Mouse (Mus musculus): ENCODE data around the gene Zswim3.

Gene Zswim3

DNA sequence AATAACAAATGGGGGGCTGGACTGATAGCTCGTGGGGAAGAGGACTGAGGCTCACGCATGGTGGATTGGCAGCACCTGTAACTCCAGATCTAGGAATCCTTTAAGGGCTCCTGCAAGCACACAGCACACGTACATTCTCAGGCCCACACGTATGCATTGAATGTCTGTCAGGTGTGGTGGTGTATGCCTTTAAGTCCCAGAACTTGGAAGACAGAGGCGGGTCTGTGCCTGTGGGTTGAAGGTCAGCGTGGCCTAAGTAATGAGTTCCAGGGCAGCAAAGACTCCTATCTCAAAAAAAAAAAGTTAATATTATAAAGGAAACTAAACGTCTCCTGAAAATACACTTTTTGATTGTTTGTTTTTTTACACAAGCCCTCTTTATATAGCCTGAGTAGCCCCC is 1.7 kb downstream of the Zswim3 start:
- DNase-seq (ENCODE audit: low read depth, low spot score) = no peak

GRCm38 (mm10) chr2:164813557-164813956 is 8.7 kb downstream of the Zswim3 start:
- no peak for DNase-seq (ENCODE audit: low read depth, low spot score)

DNA sequence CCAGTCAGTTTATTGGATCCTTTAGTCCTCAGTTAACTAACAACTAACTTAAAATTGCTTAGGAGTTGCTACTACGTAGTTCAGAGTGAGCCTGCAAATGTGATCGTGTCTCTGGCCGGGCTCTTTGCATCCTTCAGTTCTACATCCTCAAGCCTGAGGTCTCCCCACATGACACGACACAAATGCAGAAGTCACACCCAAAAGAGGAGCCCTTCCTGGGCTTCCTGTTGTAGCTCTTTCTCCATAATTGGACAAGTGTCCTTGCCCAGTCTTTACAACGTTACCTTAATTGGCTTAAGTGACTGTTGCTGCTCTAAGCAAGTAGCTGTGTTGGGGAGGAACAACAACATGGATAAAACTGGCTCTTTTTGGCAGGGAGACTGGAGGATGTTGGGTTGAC is 10.4 kb downstream of the Zswim3 start:
- DNase-seq (ENCODE audit: low read depth, low spot score) = no peak

DNA sequence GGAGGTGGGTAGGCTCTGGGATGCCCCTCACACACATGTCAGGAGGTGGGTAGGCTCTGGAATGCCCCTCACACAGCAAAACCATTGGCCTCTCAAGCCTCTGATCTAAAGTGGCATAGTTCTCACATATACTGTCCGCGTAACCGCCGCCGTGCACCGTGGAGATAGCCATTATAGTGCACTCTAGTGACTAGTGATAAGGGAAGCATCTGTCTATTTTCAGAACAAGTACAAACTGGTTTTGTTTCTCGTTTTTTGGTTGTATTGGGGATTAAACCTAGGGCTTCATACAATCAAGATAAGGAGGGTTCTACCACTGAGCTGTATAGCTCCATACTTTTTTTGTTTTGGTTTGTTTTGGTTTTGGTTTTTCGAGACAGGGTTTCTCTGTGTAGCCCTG is 10.9 kb downstream of the Zswim3 start:
- DNase-seq (ENCODE audit: low read depth, low spot score) = no peak

DNA sequence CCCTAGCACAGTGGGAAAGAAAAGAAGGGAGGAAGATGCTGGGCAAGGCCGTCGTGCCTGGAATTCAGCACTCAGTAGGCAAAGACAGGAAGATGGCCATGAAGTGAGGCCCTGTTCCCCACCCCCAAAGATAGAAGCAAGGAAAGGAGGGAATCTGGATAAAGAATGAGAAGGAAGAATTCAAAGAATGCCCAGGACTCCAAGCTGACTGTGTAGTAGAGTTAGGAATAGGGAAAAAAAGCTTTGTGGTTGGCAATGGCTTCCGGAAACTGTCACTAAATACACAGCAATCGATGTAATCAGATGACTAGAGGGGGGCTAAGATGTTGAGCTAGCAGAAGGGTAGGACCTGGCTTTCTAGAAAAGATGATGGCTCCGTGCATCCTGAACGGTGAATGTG is 12.3 kb downstream of the Zswim3 start:
- DNase-seq (ENCODE audit: low read depth, low spot score) = peak; percentile 64

DNA sequence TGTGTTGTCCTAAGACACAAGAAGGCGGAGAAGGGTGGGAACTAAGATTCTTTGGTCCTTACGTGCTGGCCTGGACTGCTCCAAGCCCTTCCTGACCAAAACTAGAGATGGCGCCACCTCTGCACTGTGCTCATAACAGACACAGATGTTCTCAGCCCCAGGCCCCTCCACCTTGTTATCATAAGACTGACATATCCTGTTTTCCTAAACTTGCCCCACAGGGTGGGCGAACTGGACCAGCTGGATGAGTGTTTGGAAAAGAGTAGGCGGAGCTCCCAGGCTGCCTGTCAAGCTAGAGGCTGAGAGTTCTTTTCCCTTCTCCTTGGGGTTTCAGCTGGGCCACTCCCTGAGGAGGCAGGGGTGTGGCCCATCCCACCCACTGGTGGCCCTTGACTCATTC is 12.8 kb downstream of the Zswim3 start:
- DNase-seq (ENCODE audit: low read depth, low spot score) = peak; percentile 55

GRCm38 (mm10) chr2:164821060-164821459 is 16.2 kb downstream of the Zswim3 start:
- no peak for DNase-seq (ENCODE audit: low read depth, low spot score)

- peak; percentile 99 for DNase-seq (ENCODE audit: low read depth, low spot score)
Measured at GRCm38 (mm10) chr2:164822636-164823165, 17.8 kb downstream of the Zswim3 start, which contains the start of gene Zswim1. TSS of gene Zswim1 (plus strand) at chr2:164822686.

DNA sequence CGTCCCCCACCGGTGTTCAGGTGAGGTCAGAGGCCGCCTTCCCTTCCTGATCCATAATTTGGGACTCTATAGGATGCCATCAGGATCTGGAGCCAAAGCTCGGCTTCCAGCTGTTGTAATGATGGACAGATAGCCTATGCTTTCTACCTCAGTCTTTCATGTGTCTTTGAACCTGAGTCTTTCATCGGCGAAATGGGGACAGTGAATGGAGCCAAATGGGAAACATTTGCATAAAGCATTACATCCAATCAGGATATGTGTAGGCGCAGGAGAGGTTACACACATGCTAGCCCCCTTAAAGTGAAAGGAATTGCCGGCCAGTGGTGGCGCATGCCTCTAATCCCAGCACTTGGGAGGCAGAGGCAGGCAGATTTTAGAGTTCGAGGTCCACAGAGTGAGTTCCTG is 18.3 kb downstream of the Zswim3 start:
- no peak for DNase-seq (ENCODE audit: low read depth, low spot score)

DNA sequence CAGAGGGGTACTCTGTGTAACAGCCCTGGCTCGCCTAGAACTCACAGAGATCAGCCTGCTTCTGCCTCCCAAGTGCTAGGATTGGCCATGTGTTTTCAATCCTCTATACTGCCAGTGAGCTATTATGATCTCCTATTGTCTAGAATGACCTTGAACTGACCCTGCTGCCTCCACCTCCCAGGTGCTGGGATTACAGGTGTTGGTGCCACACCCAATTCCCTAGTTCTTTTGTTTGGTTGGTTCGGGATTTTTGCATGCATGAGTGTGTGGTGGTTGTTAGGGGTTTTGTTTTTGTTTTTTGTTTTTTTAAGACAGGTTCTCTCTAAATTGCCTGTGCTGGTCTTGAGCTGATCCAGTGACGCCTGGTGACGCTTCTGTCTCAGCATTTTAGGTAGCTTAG is 19.1 kb downstream of the Zswim3 start:
- DNase-seq (ENCODE audit: low read depth, low spot score) = peak; percentile 90

DNA sequence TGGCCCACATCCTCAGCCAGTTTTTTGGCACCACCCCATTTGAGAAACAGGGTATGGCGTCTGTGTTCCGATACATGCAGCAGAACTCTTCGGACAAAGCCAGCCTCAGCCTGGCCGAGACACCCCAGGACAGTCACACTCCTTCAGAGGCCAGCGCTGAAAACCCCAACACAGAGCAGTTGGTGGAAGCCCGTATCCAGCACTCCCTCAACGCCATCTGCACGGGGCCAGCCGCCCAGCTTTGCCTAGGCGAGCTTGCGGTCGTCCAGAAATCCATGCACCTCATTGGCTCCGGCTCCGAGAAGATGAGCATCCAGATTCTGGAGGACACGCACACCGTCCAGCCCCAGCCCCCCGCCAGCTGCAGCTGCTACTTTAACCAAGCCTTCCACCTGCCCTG is 20.6 kb downstream of the Zswim3 start:
- no peak for DNase-seq (ENCODE audit: low read depth, low spot score)

- DNase-seq (ENCODE audit: low read depth, low spot score) = no peak
Measured at GRCm38 (mm10) chr2:164827146-164827850, 22.4 kb downstream of the Zswim3 start.

DNA sequence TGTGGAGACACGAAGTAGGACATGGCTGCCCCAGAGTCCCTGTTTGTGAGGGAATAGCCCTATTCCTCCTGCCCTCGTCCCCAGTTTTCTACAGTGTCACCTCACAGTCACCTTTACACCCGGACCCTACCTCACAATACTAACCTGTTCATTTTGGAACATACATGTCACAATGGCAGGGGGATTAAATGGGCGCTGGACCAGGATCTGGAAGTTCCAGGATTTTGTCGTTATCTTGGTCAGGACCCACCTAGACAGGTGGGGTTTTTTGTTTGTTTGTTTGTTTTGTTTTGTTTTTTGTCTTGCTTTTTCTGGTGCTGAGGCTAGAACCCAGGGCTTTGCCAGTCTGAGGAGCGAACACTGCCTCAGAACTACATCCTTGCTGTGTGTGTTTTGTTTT is 23.5 kb downstream of the Zswim3 start, which contains the start of gene Spata25:
Spata25 (minus strand) TSS at position 101 of the 400 bp plus-strand sequence.
- no peak for DNase-seq (ENCODE audit: low read depth, low spot score)

GRCm38 (mm10) chr2:164829090-164829489 is 24.2 kb downstream of the Zswim3 start:
- DNase-seq (ENCODE audit: low read depth, low spot score) = peak; percentile 52

GRCm38 (mm10) chr2:164831029-164831428 is 26.1 kb downstream of the Zswim3 start:
- DNase-seq (ENCODE audit: low read depth, low spot score) = no peak

- DNase-seq (ENCODE audit: low read depth, low spot score) = no peak
Measured at GRCm38 (mm10) chr2:164832032-164832747, 27.3 kb downstream of the Zswim3 start.

GRCm38 (mm10) chr2:164832748-164833301 is 27.9 kb downstream of the Zswim3 start, which contains the start of gene Ctsa:
TSS of gene Ctsa (plus strand) at chr2:164832873.
- DNase-seq (ENCODE audit: low read depth, low spot score) = peak; percentile 86

DNA sequence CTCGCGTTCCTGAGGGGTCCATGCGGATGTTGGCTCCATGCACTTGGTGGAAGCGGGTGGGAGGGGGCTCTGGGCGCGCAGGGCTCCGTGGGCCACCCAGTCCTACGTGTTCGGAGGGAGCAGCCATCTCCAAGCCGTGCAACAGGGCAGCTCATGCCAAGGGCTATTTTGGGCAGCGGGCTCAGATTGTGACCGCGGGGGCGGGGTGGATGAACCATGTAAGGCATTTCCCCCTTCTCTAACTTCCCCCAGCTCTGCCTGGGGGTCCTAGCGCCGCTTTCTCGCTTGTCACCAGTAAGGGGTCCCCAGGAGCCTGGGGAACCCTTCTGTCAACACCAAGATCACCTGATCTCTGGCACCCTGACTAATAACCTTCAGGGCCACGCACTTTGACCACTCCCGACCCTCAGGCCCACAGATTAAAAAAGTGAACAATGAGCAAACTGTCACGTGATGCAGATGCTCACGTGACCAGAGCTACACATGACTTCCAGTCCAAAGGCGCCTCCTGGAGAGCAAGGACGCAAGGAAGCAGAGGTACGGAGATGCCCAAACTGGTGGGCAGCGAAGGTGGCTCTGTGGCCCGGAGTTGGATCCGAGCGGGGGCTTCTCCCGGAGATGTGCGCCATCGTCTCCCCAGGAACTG is 28.5 kb downstream of the Zswim3 start, which contains the start of gene Neurl2:
Neurl2 (minus strand) TSS at position 143 of the 646 bp plus-strand sequence.
- peak; percentile 98 for DNase-seq (ENCODE audit: low read depth, low spot score)

GRCm38 (mm10) chr2:164834531-164834930 is 29.6 kb downstream of the Zswim3 start:
- no peak for DNase-seq (ENCODE audit: low read depth, low spot score)

DNA sequence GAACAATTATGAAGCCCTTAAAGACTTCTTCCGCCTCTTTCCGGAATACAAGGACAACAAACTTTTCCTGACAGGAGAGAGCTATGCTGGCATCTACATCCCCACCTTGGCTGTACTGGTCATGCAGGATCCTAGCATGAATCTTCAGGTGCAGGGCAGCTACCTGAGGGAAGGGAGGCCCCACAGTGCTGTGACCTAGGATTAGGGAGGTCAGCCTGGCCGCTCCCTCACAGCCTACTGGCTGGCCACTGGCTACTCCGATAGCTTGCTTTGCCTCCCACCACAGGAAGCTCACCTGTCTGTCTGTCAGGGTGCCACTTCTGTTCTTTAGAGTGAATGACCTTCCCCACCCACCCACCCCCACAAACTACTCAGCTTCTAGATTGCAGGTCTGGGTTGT is 30.3 kb downstream of the Zswim3 start:
- DNase-seq (ENCODE audit: low read depth, low spot score) = no peak

- DNase-seq (ENCODE audit: low read depth, low spot score) = peak; percentile 68
Measured at GRCm38 (mm10) chr2:164845782-164846181, 40.9 kb downstream of the Zswim3 start.

DNA sequence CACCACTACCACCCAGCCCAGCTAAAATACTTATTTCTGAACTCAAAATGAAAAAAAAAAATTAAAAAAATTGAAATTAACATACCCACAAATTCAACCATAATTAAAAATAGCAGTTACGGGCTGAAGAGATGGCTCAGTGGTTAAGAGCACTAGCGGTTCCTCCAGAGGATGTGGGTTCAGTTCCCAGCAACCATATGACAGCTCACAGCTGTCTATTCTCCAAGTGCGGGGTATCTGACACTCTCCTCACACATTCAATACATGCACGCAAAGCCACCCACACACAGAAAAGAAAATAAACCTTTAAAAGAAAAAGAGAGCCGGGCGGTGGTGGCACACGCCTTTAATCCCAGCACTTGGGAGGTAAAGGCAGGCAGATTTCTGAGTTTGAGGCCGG is 45.2 kb downstream of the Zswim3 start:
- no peak for DNase-seq (ENCODE audit: low read depth, low spot score)

Data from ZHBTc4 (cell line).